Mouse (Mus musculus) intestine, postnatal 0 days (tissue): ENCODE measurements around the gene F2rl2. TPM values are rescaled to one million over a fixed set of nuclear protein-coding genes. Genes with fewer than 3 reads are reported as not detected.

Experiments used
- ATAC-seq: fragments of 200-750 bp; cut with Nextera tagmentation; 2 replicates; pipeline ENCODE4 v1.8.0; 2017; ENCODE audit warnings: mild to moderate bottlenecking, moderate TSS enrichment, moderate library complexity
- H3K27ac ChIP-seq: fragments of 300-500 bp; sonication (generic); 2 replicates; pipeline ENCODE4 v1.5.1; 2014; ENCODE audit warnings: mild to moderate bottlenecking, low read depth, low read length, moderate library complexity
- H3K27me3 ChIP-seq: fragments of 300-500 bp; sonication (generic); replicated peaks from 2 replicates; pipeline ENCODE4 v1.6.1; 2014; ENCODE audit warnings: low read length, mixed read lengths; ENCODE audit not compliant: control insufficient read depth, insufficient read depth
- H3K36me3 ChIP-seq: fragments of 300-500 bp; sonication (generic); 2 replicates; pipeline ENCODE4 v1.6.1; 2014; ENCODE audit warnings: mild to moderate bottlenecking, moderate library complexity; ENCODE audit not compliant: control insufficient read depth, insufficient read depth
- H3K4me1 ChIP-seq: fragments of 300-500 bp; sonication (generic); replicated peaks from 2 replicates; pipeline ENCODE4 v1.6.1; 2014; ENCODE audit warnings: antibody characterized with exemption, low read length, mixed read lengths; ENCODE audit not compliant: control insufficient read depth, insufficient read depth
- H3K4me2 ChIP-seq: fragments of 300-500 bp; sonication (generic); replicated peaks from 2 replicates; pipeline ENCODE4 v1.6.1; 2014; ENCODE audit warnings: low read depth, mild to moderate bottlenecking, moderate library complexity
- H3K4me3 ChIP-seq: fragments of 300-500 bp; sonication (generic); 2 replicates; pipeline ENCODE4 v1.5.1; 2014; ENCODE audit warnings: low read depth, low read length
- H3K9ac ChIP-seq: fragments of 300-500 bp; sonication (generic); 2 replicates; pipeline ENCODE4 v1.6.1; 2014; ENCODE audit warnings: mild to moderate bottlenecking, low read depth, low read length
- H3K9me3 ChIP-seq: fragments of 300-500 bp; sonication (generic); 2 replicates; pipeline ENCODE4 v1.6.1; 2016; ENCODE audit warnings: mixed run types; ENCODE audit not compliant: control insufficient read depth
- CTCF ChIP-seq: sonication (generic); IDR thresholded peaks from 2 replicates; pipeline ENCODE4 v1.5.1; 2016; ENCODE audit warnings: low read depth, mild to moderate bottlenecking, control low read depth, antibody characterized with exemption, moderate library complexity
- WGBS: fragments of 180-500 bp; shearing (Covaris S2); extraction: QIAGEN DNeasy Blood & Tissue Kit; methylation state at CpG from one replicate; pipeline ENCODE4 v1.1.7; 2014; 5-methylcytosine and 5-hydroxymethylcytosine counted together
- polyA plus RNA-seq: library from polyadenylated mRNA; unstranded; fragments of >200 nt; fragmentation: Nextera tagmentation; extraction: Ambion mirVana; gene quantifications from 2 replicates; pipeline ENCODE4 v1.2.1, GENCODE M21; 2015

The F2rl2 gene
- polyA plus RNA-seq, 1 experiment from 2014 or later, result 0.17 TPM

DNA sequence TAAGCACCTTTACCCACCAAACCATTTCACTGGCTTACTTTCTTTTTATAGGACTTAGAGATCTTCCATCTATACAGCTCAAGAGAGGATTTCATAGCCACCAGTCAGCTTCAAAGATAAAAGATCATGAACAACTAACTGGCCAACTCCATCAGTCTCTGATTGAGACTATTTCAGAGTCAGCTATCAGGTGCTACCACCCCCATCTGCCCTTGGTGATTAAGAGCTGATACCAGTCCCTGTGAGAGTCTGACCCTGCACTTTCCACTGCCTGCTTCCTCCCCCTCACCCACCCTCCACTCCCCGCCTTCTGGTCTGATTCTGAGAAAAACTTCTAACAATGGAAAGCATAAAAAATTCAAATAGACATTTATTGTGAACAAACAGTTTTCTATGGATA is 8.1 kb upstream of the F2rl2 start:
- no peaks in the 10 kb centered on the region for H3K27me3 ChIP-seq
- H3K9ac ChIP-seq, result no peak overlapping the region
- ATAC-seq, result no peak
- peaks cover 16% of the 10 kb centered on the region; the same call in 1 of the 2 replicates for H3K36me3 ChIP-seq
- 84% methylated on average over 1 of the region's 1 CpGs for WGBS
- H3K4me1 ChIP-seq, result no peaks in the 10 kb centered on the region
- no peak overlapping the region for H3K4me2 ChIP-seq
- no peak overlapping the region for H3K27ac ChIP-seq
- no peak for TF ChIP-seq CTCF
- no peaks in the 10 kb centered on the region for H3K9me3 ChIP-seq
- no peak overlapping the region for H3K4me3 ChIP-seq

DNA sequence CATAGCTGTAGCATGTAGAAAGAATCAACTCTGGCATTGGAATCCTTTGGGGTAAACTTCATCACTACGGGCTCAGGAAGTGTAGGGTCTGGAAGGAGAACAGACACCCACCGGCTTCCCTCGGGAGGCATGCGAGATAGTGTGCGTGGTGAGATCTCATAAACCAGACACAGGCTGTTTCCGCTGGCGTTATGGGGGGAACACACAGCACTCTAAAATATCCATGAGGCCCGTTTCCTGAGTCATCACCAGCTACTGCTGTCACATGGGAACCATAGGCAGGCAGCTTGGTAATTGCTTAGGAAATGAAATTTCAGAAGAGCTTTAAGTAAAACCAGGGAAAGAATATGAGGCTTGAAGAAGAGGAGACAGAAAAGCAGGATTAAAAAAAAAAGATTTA is 4.5 kb upstream of the F2rl2 start:
- no peak for ATAC-seq
- Histone ChIP-seq H3K9ac (no peak overlapping the region), H3K27ac (no peak overlapping the region), H3K27me3 (no peaks in the 10 kb centered on the region), H3K4me1 (no peaks in the 10 kb centered on the region), H3K36me3 (no peaks in the 10 kb centered on the region; the same call in 1 of the 2 replicates), H3K4me2 (no peak overlapping the region), H3K4me3 (no peak overlapping the region), H3K9me3 (no peaks in the 10 kb centered on the region)
- 87% methylated on average over 8 of the region's 8 CpGs for WGBS
- no peak for TF ChIP-seq CTCF

DNA sequence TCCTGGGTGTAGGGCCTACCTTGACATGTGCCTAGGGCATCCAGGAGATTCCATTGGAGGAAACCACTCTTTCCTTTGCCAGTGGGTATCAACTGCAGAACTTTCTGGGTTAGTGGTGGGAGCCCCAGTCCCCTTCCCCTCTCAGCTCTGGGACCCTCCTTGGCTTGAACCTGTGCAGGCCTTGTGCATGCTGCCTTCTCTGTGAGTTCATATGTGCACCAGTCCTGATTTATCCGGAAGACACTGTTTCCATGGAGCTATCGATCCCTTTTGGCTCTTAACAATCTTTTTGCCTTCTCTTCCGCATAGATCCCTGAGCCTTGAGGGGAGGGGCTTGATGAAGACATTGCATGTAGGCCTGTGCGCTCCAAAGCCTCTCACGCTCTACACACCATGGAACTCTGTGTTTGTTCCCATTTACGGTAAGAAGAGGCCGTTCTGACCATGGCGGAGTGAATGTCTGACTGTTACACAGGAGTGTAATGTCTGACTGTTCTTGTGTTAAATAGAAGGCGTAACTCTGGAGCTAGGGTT is 466 bp upstream of the F2rl2 start:
- Histone ChIP-seq H3K4me1 (no peaks in the 10 kb centered on the region), H3K27me3 (no peaks in the 10 kb centered on the region), H3K9ac (no peak overlapping the region), H3K27ac (no peak overlapping the region), H3K9me3 (no peaks in the 10 kb centered on the region), H3K4me3 (no peak overlapping the region), H3K4me2 (no peak overlapping the region), H3K36me3 (peaks cover 6% of the 10 kb centered on the region; the same call in 1 of the 2 replicates)
- 93% methylated on average over 9 of the region's 9 CpGs for WGBS
- TF ChIP-seq CTCF, result no peak
- ATAC-seq, result no peak

DNA sequence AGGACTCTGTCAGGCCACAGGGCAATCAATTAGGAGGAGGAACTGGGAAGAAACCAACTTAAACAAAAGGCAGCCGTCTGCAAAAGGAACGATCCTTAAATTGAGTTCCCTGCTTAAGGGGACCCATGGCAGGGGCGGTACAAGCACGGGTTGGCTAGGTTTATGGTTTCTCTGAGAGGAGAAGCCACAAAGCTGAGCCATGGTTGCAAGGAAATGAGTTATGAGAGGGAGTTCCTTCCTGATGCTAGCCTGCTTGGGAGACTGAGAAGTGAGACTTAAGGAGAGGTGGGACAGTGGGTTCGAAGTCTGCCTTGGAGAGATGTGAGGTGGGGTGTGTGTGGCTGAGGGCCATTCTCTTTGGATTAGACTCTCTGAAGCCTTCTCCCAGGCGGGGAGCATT is 1.2 kb downstream of the F2rl2 start:
- no peak for TF ChIP-seq CTCF
- H3K27me3 ChIP-seq, result no peaks in the 10 kb centered on the region
- H3K4me1 ChIP-seq, result no peaks in the 10 kb centered on the region
- no peak for ATAC-seq
- no peaks in the 10 kb centered on the region for H3K9me3 ChIP-seq
- H3K4me3 ChIP-seq, result no peak overlapping the region
- H3K4me2 ChIP-seq, result no peak overlapping the region
- WGBS, result 43% methylated on average over 6 of the region's 6 CpGs
- peaks cover 8% of the 10 kb centered on the region; the same call in 1 of the 2 replicates for H3K36me3 ChIP-seq
- H3K9ac ChIP-seq, result no peak overlapping the region
- no peak overlapping the region for H3K27ac ChIP-seq

DNA sequence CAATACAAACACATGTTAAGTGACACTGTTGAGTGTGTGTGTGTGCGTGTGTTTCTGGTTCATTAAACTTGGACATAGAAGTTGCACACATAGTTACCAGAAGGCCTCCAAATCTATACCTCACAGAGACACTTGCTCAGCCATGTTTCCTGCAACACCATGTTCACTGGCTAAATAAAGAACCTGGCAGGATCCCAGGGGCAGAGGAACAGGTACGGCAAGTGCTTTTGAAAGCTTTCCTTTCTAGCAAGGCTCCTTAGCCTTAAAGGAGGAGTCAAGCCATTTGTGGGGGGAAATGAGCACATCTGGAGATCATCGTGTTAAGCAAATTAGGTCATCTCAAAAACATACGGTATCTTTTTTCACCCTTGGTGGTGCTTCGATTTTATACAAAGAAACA is 6.7 kb downstream of the F2rl2 start:
- Histone ChIP-seq H3K4me2 (no peak overlapping the region), H3K9me3 (no peaks in the 10 kb centered on the region), H3K36me3 (peaks cover 8% of the 10 kb centered on the region; the same call in 1 of the 2 replicates), H3K27ac (no peak overlapping the region), H3K4me3 (no peak overlapping the region), H3K4me1 (no peaks in the 10 kb centered on the region), H3K9ac (no peak overlapping the region), H3K27me3 (no peaks in the 10 kb centered on the region)
- WGBS, result 73% methylated on average over 5 of the region's 5 CpGs
- no peak for TF ChIP-seq CTCF
- ATAC-seq, result no peak

DNA sequence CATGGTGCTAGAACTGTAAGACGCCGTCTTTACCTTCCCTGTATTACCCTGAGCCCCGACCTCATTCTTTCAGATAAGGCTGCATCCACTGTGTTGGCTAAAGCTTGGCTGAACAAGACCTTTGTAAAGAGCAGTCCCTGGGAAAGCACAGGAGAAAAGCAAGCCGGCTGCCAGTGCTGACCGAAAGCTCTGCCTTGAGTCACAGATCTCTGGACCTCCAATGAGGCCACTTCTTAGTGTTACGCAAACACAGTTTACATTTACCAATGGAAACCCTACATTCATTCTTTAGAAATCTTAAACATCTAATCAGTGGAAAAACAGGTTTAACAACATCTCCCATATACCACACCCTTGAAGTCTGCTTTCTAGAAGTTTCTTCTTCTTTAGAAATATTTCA is 8.9 kb downstream of the F2rl2 start:
- WGBS, result 47% methylated on average over 6 of the region's 6 CpGs
- Histone ChIP-seq H3K27ac (no peak overlapping the region), H3K4me2 (no peak overlapping the region), H3K27me3 (no peaks in the 10 kb centered on the region), H3K9ac (no peak overlapping the region), H3K9me3 (no peaks in the 10 kb centered on the region), H3K4me3 (no peak overlapping the region), H3K36me3 (peaks cover 8% of the 10 kb centered on the region; the same call in 1 of the 2 replicates), H3K4me1 (no peaks in the 10 kb centered on the region)
- no peak for TF ChIP-seq CTCF
- ATAC-seq, result no peak

DNA sequence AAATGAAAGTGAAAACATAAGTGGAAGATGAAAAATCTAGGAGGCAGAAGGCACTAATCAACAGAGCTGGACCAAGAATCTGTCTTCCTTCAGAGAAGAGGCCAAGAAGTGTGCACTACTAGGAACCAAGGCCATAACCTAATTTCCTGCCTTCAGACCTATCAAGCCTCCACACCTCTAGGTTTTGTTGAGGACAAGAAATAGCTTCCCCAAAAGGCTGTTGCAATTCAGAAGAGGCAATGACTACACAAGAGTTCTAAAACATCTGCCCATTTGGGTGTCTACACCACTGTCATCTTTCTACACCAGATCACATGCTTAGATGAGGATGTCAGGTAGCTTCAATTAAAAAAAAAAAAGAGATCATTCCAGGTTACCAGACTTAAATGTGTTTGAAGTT is 15.4 kb downstream of the F2rl2 start:
- Histone ChIP-seq H3K4me1 (no peaks in the 10 kb centered on the region), H3K4me3 (no peak overlapping the region), H3K27me3 (no peaks in the 10 kb centered on the region), H3K27ac (no peak overlapping the region), H3K9me3 (no peaks in the 10 kb centered on the region), H3K36me3 (no peaks in the 10 kb centered on the region; the same call in 1 of the 2 replicates), H3K9ac (no peak overlapping the region), H3K4me2 (no peak overlapping the region)
- ATAC-seq, result no peak
- TF ChIP-seq CTCF, result no peak
